Mouse (Mus musculus) common myeloid progenitor, adult 5-6 weeks (primary cell): ENCODE results near the gene Col18a1. TPM values are rescaled to one million over a fixed set of nuclear protein-coding genes. Genes with fewer than 3 reads are reported as not detected.
A peak's percentile ranks its signal among the peaks of the same experiment; 100 is the strongest.
"Not testable (repeated sequence)": the region's sequence is repeated elsewhere in the genome, so short reads cannot be mapped to it uniquely, and the experiment has no call there.

Experiments
- ATAC-seq: replicated peaks from 2 replicates; pipeline ENCODE4 v1.8.0; 2016; ENCODE audit warnings: low read depth, mild to moderate bottlenecking, moderate TSS enrichment, inconsistent platforms; ENCODE audit not compliant: poor library complexity, severe bottlenecking
- total RNA-seq: library from RNA; stranded (forward); fragments of 200-1000, 187-1606 nt; gene quantifications from 2 replicates; pipeline ENCODE4 v1.2.3, GENCODE M21; 2017

The Col18a1 gene
- total RNA-seq, 1 experiment from 2014 or later: 0.23 TPM

DNA sequence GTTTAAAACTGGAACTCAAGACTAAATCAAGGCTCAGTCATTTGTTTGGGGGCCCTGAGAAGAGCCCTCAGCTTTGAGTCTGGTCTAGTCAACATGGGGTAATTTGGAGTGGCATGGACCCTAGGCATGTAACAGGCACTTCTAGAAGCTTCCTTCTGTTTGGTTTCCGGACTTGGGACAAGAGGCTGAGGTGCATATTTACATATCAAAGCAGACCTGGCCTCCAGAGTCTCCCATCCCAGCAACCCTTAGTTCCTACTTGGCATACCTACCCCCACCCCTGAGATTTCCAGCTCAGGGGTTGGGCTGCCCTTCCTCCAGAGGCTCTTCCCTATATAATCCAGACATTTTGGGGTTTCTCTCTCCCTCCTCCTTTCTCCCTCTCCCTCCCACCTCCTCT, 20.4 kb downstream of the Col18a1 start:
- no peak for ATAC-seq

DNA sequence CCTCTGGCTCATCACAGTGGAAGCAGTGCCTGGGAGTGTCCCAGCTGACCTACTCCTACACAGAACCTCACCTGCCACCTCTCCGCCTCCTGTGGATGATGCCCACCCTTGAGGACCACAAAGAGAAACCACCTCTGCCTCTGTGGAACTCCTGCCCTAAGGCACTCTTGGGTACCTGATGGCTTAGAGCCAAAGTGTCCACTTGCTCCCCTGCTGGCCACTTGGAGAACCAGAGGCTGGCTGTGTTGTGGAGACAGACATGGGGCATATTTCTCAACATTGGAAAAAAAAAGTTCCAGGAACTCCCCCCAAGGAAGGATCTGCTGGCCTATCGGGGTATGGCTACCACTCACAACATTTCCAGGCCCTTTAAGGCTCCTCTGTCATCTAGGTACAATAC, 22.0 kb downstream of the Col18a1 start:
- ATAC-seq: peak; percentile 42; the same call in 1 of the 2 replicates

GRCm38 (mm10) chr10:77142328-77142727, 24.0 kb downstream of the Col18a1 start:
- ATAC-seq: no peak

- ATAC-seq: no peak
Measured at GRCm38 (mm10) chr10:77138304-77138703, 28.0 kb downstream of the Col18a1 start.

DNA sequence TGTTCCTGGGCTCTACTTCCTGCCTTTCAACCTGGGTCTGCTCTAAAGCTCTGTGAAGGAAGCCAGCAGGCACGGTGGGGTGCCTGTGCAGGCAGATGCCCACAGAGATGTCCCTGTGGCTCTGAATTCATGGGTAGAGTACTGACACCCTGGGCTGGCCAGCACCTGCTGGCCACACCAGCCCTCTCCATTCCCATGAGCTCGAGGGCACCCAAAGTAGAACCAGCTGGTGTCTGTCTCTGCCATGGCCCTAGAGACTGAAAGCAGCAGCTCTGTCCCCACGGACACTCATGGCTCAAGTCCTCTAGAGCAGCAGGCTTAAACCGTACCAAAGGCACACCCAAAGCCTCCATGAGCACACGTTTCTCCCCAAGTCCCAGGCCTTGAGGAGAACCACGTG, 30.1 kb downstream of the Col18a1 start:
- ATAC-seq: no peak

GRCm38 (mm10) chr10:77135274-77135829, 31.0 kb downstream of the Col18a1 start:
- no peak for ATAC-seq

- ATAC-seq: not testable (repeated sequence)
Measured at GRCm38 (mm10) chr10:77134807-77135152, 31.6 kb downstream of the Col18a1 start.

GRCm38 (mm10) chr10:77133951-77134806, 32.2 kb downstream of the Col18a1 start:
- 0 out of 2 replicates have a peak, but pooled peaks have one; percentile 37 for ATAC-seq

DNA sequence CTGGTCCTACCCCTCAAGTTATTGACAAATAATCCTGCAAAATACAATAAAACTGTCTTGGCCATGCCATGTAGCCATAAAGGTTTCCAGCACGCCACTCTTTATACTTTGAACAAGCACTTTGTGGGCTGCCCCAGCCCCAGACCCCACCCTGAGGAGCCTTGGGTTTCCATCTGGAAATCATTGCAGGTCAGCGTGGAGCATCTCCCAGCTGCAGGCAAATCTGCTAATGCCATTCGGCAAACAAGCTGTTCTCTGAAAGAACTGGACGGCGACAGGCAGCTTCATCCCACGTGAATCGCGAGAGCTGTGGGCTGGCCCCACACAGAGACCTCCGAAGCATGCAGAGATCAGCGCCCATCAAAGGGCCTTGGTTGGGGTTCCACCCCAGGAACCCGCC, 34.2 kb downstream of the Col18a1 start:
- ATAC-seq: no peak

DNA sequence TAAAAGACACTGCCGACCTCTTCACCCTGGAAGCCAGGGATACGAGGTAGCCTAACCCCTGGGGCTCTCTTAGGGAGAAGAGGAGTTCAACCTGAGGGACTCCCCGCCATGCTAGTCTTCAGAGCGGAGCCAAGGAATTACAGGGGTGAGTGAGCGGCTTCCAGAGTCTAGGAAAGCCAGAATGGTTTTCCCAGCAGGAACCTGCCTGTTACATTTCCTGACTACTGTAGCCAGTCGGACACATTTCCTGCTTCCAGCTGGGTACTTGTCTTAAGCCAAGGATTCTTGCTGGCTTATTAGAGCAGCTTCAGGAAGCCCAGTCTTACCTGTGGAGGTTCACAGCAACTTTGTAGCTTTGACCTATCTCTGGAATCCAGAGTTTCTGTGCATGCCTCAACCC, 34.8 kb downstream of the Col18a1 start:
- no peak for ATAC-seq

DNA sequence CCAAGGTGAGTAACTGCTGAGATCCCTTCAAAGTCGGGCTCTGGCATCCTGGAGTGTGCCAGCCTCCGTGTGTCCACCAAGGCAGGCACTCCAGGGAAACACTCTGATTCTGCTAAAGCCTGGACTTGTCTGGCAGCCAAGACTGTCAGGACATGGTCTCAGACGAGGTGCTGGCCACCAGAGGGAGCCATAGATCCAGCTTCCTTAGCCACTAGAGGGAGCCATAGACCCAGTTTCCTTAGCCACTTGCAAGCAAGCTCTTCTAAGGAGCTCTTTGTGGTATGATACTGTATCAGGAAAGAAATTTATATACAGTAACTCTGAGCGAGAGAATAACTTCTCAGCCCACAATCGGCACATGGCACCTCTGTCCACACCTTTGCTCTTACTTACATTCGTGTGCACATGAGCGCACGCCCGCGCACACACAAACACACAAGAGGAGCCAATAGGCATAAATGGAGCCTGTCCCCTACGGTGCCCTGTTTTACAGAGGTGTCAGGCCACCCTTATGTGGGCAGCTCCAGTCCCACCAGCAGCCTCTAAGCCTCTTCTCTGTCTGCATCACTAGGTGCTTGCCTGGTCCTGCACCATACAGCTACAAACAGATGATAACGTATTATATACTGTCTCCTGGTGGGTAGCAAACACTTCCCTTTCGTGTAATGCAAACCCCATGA, 35.6 kb downstream of the Col18a1 start:
- peak; percentile 94 for ATAC-seq

- ATAC-seq: no peak
Measured at GRCm38 (mm10) chr10:77129637-77130410, 36.5 kb downstream of the Col18a1 start.

DNA sequence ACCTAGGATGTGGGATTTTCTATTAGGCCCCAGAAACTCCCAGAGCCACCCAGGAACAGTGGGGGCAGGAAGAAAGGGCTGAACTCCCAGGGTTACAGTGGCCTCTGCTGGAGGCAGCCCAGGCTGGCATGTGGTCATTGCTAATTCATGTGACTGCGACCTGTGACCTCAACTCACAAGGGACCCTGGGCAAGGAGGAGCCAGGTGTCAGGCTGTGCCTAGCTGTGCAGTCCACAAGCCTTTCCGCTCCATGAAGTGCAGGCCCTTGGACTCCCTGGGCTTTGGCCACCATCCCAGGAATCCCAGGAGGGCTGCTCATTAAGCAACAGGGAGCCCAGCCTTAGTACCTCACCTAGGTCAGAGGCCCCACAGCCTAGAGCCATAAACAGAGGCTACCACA, 38.4 kb downstream of the Col18a1 start:
- ATAC-seq: no peak

- 0 out of 2 replicates have a peak, but pooled peaks have one; percentile 20 for ATAC-seq
Measured at GRCm38 (mm10) chr10:77126590-77126989, 39.8 kb downstream of the Col18a1 start.

GRCm38 (mm10) chr10:77125078-77125731, 41.1 kb downstream of the Col18a1 start:
- ATAC-seq: no peak

DNA sequence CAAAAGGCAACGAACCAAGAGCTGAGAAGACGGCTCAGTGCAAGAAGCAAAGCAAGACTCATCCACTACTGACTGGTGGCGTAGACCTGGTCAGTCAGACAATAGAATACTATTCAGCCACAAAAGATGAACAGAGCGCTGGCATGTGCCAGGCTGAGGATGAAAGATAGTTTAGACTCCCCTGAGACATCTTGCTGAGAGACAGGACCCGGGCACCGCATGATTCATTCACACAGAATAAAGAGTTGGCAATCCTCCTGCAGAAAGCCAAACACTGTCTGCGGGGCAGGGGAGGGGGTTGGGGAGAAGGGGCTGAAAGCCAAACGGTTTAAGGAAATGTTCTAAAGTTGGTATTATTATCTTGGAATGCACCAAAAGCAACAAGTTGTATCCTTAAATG, 42.4 kb downstream of the Col18a1 start:
- ATAC-seq: no peak

DNA sequence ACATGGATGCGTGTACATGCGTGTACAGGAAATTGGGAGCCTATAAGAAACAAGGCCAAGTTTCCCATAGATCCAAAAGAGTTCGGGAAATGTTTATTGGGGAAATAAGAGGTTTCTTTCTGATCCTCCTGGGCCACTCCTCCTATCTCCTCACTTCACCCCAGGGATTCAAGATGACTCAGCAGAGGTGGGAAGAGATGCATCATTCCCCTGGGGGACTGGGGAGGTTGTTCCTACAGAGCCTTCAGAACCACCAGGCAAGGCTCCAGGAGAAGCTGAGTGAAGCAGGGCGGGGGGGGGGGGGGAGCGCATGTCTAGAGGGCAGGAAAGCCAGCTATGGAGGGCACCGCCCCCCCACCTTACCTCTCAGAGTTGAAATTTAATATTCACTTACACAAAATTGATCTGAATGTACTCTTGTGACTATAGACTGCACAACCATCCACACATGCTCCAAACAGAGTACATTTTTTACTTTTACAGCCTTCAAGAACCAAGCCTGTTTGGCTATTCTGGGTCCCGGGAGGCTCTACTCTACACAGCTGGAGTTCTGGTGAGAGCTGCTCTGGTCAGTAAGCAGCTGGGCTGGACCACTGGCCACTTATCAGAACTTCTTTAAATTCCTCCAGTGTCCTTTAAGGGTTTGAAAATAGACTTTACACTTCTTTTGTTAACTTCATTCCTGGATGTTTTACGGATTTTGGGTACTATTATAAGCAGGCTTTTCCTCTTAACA, 44.9 kb downstream of the Col18a1 start:
- no peak for ATAC-seq

DNA sequence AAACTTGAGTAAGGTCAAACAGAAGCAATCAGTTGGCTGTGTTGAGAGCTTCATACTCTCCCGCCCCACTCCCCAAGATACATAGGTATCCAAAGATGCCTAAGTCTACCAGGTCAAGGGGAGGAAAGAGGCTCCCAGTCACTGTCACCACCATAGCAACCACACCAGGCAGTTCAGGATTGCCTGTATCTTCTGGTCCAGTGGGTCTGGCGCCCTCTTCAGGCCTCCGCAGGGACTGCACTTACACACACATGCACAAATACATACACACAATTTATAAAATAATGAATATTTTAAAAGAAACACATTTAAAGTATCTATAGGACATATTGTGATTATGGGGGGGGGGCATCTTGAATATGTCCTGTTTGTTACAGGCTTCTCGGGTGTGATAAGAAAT, 45.8 kb downstream of the Col18a1 start:
- no peak for ATAC-seq

DNA sequence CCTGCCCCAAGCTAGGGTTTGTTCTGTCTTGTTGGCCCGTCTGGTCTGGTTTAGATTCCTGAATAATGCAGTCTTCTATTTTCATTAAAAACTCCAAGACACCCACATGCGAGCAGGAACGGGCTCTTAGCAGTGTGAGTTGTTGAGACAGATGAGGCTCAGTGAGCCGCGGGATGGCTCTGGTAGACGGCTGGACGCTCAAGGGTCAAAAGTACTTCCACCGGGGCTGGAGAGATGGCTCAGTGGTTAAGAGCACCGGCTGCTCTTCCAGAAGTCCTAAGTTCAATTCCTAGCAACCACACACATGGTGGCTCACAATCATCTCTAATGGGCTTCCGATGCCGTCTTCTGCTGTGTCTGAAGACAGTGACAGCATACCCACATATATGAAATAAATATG, 46.9 kb downstream of the Col18a1 start:
- ATAC-seq: no peak
